Mouse (Mus musculus) adrenal gland, postnatal 10 days (tissue): ENCODE data around the gene Dock4. TPM values are rescaled to one million over a fixed set of nuclear protein-coding genes. Genes with fewer than 3 reads are reported as not detected.

Experiments used
- DNase-seq: peaks from one replicate; pipeline ENCODE4 v3.0.0; 2021; ENCODE audit warnings: mixed read lengths
- total RNA-seq, 2 experiments: library from RNA; stranded (reverse); gene quantifications; 2 replicates each; pipeline ENCODE4 v1.2.3; 2021

The Dock4 gene
- total RNA-seq, 2 experiments from 2014 or later, result 16.2 to 28.5 TPM

DNA sequence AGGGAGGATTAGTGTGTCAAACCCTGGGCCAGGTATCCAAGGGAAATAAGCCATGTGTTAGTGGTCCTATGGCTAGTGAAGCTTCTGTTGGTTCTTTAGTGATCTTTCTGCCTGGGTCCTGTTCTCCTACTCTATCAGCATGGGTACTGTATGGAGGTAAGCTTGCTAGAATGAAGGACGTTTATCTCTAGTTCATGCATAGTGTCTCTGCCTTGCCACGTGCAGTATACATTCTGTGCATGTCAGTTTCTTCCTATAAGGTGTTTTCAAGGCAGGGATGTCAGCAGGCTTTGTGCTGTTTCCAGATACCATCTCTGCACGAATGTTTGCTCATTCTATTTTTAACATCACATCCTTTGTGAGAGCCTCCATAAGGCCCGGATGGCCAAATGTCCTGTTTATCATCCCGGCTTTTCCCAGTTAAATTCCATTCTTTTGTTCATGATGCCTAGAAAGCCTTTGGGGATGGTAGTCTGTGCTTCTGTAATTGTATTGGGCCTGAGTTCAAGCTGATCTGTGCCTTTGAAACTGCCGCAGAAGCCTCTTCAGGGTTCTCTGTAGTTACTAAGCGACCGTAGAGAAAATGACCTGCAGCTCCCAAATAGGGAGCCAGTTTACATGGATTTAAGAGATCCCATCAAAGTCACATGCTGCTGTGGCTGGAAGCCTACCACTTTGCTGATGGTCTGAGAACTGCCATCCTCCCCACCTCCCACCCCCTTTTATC, 66.1 kb downstream of the Dock4 start:
- no peak for DNase-seq

DNA sequence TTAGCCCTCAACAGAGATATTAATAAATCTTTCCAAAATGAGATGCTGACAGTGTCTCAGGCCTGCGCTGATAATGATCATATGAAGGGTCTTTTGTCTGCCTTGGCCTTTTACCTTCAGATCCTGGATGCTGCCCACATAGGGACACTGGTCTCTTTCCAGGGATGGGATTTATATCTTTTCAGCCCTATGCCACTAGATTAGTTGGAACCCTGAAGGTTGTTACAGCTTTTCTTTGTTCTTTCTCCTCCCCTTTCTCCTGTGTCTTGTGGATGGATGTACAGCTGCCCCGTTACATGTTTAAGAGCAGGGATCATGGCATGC, 66.6 kb downstream of the Dock4 start:
- no peak for DNase-seq

DNA sequence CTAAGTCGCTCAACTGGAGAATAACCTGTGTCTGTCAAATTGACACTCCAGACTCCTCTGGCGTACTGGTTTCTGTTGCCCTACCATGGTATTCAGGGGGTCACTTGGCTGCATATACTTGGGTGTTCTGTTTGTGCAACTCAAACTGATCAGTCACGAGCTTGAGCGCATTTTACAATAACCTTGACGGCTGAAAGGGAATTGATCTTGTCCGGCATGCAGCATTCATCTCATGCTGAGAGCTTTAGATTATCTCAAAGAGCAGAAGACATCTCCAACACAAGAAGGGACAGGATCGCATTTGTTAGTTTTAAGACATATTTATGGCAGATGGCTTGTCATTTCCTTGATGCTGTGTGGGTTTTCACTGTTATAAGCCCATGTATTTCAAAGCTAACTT, 67.2 kb downstream of the Dock4 start:
- DNase-seq, result no peak

DNA sequence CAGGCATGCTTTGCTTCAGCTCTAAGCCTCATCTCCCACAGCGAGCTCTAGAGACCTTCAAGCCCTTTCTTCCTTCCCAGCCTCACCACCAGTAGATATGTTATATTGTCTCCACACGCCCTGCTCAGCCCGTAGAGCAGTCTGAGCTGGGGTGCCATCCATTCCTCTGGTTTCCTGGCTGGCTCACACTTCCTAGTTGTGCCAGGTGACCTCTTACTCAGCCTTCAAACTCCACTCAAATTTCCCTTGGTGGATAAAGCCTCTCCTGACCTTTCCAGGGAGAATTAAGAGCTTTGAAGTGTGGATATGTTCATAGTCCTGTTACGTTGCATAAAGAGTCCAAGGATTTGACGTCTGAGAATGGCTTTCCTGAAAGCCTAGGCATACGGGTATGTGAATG, 68.3 kb downstream of the Dock4 start:
- no peak for DNase-seq

DNA sequence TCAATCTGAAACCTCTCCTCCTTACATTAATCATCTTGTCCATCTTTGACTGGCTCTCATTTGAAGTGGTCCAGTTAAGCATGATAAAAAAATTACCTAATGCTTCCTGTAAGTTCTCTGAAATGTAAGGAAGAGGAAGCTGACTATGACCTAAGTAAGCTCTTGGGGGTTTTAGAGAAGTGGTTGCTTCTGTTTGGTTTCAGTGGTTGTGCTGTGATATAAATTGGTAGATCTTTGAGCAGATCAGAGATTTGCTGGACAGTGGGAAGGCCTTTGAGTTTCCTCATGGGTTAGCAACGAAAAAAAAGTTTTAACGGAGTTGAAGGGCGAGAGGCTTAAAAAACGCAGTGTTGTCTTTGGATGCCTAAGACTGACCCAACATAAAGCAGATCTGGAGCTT, 76.7 kb downstream of the Dock4 start:
- DNase-seq, result no peak

DNA sequence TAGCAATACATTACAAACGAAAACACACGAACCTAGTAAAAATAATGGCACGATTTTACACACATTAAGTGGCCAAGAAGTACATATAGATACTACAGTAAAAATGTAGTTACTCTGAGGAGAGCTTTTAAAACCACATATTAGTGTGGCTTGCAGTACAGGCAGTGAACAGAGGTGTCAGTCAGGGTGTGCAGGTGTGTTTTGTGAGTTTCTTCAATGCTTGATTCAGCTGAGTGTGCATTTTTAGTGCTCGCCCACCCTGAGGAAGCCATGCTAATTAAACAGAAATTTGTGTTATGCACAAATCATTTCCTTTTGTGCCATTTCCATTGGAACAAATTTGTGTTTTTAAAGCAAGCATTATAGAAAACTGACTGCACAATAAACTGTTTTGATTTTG, 77.3 kb downstream of the Dock4 start:
- no peak for DNase-seq

DNA sequence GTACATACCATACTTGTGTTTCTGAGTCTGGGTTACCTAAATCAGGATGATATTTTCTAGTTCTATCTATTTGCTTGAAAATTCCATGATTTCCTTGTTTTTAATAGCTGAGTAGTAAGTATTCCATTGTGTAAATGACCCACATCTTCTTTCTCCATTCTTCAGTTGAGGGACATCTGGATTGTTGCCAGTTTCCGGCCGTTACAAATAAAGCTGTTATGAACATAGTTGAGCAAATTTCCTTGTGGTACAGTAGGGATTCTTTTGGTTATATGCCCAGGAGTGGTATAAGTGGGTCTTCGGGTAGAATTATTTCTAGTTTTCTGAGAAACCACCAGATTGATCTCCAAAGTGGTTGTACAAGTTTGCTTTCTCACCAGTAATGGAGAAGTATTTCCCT, 79.3 kb downstream of the Dock4 start:
- no peak for DNase-seq

DNA sequence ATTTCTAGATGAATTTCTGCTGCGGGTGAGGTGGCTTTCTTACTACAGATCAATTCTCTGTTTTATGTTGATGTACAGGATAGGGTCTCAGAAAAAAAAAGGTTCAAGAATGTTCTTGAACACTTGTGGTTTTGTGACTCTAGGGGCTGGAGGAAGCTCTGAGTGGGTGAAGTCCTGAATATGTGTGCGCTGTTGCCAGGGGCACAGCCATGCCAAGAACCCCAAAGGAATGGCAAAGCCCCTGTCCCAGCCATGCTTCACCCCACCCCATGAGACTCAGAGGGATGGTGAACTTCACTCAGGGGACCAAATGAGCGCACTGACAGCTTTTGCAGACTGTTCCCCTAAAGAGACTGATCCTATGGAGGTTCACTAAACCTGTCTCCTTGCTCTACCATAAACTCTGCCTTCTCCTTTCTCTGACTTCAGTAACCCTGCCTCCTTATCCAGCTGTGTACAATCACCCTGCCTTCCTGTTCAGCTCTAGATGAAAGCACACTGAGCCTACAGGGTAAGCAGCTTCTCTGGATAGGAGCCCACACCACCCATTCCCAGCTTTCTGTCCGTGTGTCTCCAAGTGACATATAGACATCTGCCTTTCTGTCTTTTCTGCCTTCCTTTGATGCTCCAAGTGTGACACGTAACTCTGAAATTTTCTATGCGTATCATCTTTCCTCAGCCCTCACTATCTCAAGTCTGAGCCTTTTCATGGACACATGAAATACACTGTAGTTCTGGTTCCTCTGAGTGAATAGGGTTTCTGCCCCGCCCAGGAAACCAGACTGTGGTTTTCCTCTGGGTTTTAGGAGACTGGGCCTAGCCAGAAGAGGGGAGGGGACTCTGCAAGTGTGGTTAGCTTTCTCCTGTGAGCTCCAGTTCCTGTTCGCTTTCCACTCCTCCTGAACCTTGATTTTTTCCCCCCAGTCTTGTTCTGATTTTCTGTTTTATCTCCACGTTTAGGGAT, 90.2 kb downstream of the Dock4 start:
- DNase-seq, result peak; percentile 22

DNA sequence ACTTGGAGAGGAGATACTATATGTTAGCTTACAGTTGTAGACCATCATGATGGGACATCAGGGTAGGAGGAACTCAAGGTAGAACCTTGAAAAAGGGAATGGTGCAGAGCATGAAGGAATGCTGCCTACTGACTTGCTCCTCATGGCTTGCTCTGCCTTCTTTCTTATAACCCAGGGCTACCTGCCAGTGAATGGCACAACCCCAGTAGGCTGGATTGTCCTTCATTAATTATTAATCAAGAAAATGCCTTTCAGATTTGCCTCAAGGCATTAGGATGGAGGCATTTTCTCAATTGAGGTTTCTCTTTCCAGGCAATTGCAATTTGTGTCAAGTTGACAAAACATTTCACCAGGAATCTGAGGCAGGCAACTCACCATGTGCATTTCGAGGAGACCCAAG, 92.1 kb downstream of the Dock4 start:
- DNase-seq, result no peak

DNA sequence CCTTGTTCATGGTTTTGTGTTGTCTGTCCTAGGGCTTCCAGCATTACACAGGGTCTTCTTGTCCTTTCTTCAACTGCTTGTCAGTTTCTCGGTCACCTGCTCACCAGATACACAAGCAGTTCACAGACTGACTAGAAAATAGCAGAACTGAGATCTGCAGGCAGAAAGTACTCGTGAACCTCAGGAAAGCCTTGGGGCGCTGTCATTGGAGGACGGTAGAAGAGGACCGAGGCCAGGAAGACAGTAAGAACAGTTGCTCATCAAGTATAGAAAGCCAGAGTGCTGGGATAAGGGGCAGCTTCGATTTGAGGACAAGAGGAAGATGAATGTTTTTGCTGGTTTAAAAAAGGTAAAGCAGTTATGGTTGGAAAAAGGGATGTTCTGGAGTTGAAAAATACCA, 92.6 kb downstream of the Dock4 start:
- peak; percentile 15 for DNase-seq

DNA sequence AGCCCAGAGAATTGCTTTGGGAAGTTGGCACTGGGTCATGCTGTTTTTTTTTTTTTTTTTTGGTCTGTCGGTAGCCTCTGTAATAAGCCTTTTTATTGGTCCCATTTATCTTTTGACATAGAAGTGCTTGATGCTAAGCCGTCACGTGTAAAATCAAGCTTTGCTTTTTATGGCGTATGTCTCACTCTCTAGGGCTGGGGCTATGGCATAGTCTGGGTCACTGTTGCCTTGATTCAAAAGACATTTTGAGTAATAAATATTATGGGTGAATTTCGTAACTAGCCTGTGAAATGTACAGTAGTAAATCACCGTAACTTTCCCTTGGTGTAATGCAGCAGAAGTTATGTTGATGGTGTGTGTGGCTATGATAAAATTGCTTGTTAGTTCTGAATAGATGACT, 93.0 kb downstream of the Dock4 start:
- no peak for DNase-seq

DNA sequence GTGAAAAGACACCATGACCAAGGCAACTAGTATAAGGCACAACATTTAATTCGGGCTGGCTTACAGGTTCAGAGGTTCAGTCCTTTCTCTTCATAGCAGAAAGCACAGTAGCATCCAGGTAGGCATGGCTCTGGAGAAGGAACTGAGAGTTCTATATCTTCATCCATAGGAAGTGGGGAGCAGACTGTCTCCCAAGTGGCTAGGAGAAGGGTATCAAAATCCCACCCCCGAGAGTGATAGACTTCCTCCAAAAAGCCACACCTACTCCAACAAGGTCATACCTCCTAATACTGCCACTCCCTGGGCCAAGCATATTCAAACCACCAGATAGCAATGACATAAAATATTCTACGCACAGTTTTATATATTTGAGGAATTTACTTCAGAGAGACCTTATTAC, 98.5 kb downstream of the Dock4 start:
- DNase-seq, result no peak

DNA sequence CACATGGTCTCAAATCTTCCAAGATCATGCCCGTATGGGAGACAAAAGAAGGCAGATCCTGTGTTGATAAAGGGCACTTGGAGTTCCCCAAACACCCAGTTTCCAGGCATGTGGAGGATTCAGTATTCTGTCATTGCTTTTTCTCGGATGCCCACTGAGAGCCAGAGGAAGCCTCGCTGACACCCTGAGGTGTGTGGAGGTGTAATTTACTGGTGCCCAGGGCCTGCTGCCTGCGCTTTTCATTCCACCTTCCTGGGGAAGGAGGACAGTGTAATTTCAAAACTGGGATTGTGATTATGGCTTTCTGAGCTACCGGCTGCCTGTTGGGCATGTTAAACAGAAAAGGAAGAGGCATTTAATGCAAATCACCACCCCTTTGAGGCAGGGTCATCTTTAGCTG, 101.1 kb downstream of the Dock4 start:
- no peak for DNase-seq

DNA sequence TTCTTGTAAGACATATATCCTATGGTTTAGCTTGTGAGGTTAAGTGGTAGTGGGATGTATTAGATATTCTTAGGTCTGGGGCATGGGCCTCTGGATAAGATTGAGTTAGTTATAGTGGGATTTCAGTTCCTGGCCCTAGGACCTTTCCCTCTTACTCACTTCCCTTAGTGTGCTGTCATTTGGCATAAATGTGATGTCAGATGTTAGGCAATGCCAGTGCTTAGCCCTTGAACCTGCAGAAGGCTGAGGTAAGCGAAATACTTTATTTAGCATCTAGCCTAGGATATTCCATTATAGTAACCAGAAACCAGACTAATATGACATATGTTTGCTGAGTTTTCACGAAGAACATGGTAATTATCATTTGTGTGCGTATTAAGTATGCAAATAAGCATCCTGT, 105.6 kb downstream of the Dock4 start:
- no peak for DNase-seq

DNA sequence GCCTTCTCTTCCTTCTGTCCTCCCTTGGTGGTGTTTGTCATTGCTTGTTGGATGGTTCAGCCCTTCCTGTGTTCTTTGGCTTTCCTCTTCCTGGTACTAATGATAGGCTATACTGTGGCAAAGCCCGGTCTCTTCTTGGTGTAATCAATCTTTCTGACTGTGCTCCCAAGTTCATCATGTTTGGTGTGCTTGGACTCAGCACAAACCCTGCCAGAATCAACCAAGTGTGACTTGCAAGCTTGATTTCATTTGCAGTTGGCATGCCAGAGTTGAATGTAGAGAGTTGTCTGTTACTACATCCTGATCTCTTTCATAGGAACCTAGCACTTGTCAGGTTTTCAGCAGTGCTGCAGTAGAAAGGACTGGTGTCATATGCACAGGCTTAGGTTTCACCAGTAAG, 106.4 kb downstream of the Dock4 start:
- no peak for DNase-seq

DNA sequence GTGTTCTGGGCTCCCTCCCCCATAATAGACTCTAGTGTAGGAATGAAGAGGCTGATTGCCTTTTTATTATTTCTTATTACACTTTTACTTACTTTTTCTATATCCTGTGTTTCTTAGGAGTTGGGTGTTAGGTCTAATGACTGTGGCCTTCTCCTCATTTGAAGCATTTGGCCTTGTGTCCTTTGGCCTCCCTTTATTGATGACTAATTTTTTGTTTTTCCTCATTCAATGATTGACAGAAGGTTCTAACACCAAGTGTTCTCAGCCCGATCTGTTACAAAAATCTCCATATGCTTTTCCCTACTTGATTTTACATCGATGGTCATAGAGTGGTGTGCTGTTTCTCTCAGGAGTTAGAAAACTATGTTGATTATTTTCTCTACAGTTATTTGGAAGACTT, 108.2 kb downstream of the Dock4 start:
- DNase-seq, result no peak

DNA sequence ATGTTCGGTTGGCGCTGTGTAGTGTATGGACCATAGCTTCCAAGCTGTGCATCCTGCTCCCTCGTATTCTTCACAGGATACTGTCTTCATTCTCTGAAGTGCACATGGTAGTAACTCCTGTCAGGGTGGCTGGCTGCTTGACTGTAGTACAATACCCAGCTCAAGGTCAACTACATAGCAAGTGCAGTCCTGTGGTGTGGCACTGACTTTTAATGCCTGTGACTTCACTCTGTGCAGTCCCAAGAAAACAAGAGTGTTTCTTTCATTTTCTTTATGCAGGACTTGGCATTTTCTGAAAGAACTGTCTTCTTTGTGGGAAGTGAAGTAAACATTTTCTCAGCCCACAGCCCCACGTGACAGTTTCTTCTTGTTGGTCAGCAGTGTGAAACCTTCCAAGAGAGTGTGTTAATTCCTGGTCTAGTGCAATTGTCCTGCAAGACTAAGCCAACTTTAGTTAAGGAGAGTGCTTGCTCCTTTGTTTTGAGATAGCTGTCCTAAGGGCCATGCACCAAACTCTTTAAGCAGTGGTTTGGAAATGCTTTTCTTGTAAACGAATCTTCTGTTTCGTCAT, 109.3 kb downstream of the Dock4 start:
- DNase-seq, result no peak

DNA sequence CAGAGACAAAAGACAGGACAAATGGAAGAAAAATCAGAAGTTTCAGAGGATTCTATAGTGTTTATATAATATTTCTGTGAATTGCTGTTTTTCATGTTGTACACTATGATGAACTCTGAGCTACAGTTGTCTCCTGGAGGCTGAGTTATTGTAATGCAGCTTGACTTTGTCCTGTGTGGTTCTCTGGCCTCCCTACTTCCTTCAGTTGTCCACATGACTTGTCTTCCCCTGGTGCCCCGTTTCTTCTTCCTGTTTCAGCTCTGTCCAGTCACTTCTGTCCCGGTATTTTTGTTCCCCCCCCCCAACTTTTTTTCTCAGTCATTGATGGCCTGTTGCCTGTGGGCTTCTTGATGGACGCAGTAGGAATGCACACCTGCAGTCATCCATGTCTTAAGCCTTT, 112.8 kb downstream of the Dock4 start:
- no peak for DNase-seq

DNA sequence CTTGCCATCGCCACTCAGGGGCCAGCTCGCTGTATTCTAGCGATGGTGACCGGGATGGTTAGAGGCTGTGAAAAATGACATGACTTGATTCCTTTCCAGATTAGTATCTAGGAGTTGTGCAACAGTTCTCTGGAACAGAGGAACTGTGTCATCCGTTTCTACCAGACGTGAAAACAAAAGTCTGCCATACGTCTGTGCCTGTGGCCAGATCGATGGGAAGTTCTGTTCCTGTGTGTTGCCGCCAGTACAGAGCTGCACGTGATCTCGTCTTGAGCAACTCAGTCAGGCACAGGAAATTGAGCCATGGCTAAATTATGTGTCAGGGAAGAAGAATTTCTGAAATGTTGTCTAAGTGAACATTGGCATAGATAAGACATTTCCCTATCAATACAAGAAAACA, 113.4 kb downstream of the Dock4 start:
- DNase-seq, result peak; percentile 45

DNA sequence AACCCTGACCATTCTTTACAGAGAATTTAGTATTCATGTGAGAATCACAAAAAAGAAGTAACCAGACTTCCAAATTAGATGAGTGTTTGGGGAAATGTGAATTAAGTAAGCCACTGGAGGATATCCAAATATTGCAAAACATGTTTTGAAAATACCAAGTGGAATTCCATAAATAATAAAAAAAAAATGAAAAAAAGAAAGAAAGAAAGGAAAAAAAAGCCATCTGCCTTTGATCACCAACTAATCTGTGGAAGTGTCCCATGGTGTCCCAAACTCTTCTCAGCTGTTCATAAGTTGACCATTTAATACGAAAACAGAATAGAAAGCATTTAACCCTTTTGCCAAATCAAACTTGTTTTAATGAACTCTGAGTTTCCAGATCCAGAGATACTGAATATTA, 118.0 kb downstream of the Dock4 start:
- no peak for DNase-seq

DNA sequence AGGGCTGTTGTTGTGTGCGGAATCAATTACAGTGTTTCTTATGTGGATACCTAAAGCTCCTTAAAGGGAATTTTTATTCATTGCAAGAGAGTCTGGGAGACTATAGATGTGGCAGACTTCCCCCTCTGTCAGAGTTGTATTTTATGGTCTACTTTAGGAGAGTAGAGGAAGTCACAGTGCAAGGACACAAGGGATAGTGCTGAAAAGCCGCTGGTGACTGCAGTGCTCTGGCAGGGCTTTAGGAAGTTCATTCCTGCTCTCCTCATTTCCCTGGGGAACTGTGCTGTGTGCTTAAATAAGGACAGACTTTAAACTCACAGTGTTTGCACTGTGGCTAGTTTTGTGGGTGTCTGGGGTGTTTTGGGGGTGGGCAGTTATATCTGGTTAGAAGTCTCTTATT, 118.5 kb downstream of the Dock4 start:
- DNase-seq, result peak; percentile 17

DNA sequence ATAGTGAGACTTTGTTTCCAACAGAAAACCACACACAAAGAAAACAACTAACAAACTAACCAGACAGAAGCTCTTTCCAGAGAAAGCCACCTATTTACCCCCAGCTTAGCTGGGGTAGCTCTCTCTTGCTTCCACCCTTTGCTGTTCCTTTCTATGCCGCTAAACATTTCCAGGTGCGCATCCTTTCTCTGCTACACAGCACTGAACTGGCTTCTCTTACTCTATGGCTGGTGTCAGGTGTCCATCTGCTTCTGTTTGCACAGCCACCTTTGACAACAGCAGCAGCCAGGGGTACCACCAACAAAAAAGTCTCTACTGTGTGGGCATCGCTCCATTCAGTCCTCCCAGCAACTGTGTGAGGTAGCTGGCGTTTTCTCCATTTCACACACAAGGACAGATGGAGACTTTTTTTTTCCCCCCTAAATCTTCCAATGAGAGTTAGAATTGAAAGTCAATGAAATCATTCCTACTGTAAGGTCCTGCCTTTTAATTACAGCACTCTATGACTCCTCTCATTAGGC, 122.7 kb downstream of the Dock4 start:
- DNase-seq, result no peak
